Mouse (Mus musculus) intestine, embryonic 16.5 days (tissue): ENCODE data around the gene Wdhd1. TPM values are rescaled to one million over a fixed set of nuclear protein-coding genes. Genes with fewer than 3 reads are reported as not detected.

Experiments used
- ATAC-seq: fragments of 200-750 bp; cut with Nextera tagmentation; 2 replicates; pipeline ENCODE4 v1.8.0; 2017; ENCODE audit warnings: moderate TSS enrichment, moderate library complexity
- H3K27ac ChIP-seq: fragments of 300-500 bp; sonication (generic); 2 replicates; pipeline ENCODE4 v1.5.1; 2014; ENCODE audit warnings: mild to moderate bottlenecking, low read length
- H3K27me3 ChIP-seq: fragments of 300-500 bp; sonication (generic); replicated peaks from 2 replicates; pipeline ENCODE4 v1.6.1; 2014; ENCODE audit warnings: low read length, control low read depth, mixed read lengths; ENCODE audit not compliant: control insufficient read depth, insufficient read depth
- H3K36me3 ChIP-seq: fragments of 300-500 bp; sonication (generic); 2 replicates; pipeline ENCODE4 v1.6.1; 2014; ENCODE audit warnings: low read length, control low read depth; ENCODE audit not compliant: control insufficient read depth, insufficient read depth
- H3K4me1 ChIP-seq: fragments of 300-500 bp; sonication (generic); 2 replicates; pipeline ENCODE4 v1.6.1; 2014; ENCODE audit warnings: low read length, control low read depth, mixed read lengths; ENCODE audit not compliant: control insufficient read depth, insufficient read depth
- H3K4me2 ChIP-seq: fragments of 300-500 bp; sonication (generic); 2 replicates; pipeline ENCODE4 v1.6.1; 2014; ENCODE audit warnings: low read depth, low read length, control low read depth
- H3K4me3 ChIP-seq: fragments of 300-500 bp; sonication (generic); 2 replicates; pipeline ENCODE4 v1.5.1; 2014; ENCODE audit warnings: mild to moderate bottlenecking, low read length
- H3K9ac ChIP-seq: fragments of 300-500 bp; sonication (generic); 2 replicates; pipeline ENCODE4 v1.6.1; 2014; ENCODE audit warnings: low read depth, low read length
- H3K9me3 ChIP-seq: fragments of 300-500 bp; sonication (generic); 2 replicates; pipeline ENCODE4 v1.6.1; 2016; ENCODE audit warnings: low read length, control low read depth; ENCODE audit not compliant: control insufficient read depth
- WGBS: fragments of 180-500 bp; shearing (Covaris S2); extraction: QIAGEN DNeasy Blood & Tissue Kit; methylation state at CpG from one replicate; pipeline ENCODE4 v1.1.7; 2014; 5-methylcytosine and 5-hydroxymethylcytosine counted together
- polyA plus RNA-seq: library from polyadenylated mRNA; unstranded; fragments of >200 nt; fragmentation: Nextera tagmentation; extraction: Ambion mirVana; gene quantifications from 2 replicates; pipeline ENCODE4 v1.2.1, GENCODE M21; 2015

Wdhd1 gene
- polyA plus RNA-seq, 1 experiment from 2014 or later, result 20.8 TPM

DNA sequence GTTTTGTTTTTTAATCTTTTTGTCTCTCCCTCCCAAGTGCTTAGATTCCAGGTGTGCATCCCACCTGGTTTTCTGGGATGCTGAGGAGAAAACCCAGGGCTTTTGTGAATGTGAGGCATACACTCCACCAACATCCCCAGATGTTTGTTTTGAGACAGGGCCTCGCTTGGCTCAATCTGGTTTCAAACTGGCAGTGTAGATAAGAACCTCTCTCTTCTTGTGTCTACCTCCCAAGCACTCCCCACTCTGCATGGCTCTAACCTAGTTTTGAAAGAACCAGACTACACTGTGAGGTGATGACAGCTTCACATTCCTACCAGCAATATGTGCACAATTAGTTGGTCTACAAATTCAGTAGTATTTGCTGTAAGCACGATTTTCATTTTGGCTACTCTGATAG is 43.1 kb downstream of the Wdhd1 start:
- no peaks in the 10 kb centered on the region for H3K36me3 ChIP-seq
- H3K4me1 ChIP-seq, result no peaks in the 10 kb centered on the region
- no peak overlapping the region for H3K9ac ChIP-seq
- 66% methylated on average over 2 of the region's 2 CpGs for WGBS
- no peaks in the 10 kb centered on the region for H3K27me3 ChIP-seq
- no peak overlapping the region for H3K4me2 ChIP-seq
- H3K27ac ChIP-seq, result no peak overlapping the region
- ATAC-seq, result no peak
- no peak overlapping the region for H3K4me3 ChIP-seq
- H3K9me3 ChIP-seq, result peaks cover 7% of the 10 kb centered on the region; the same call in 1 of the 2 replicates

- ATAC-seq, result no peak
- Histone ChIP-seq H3K9me3 (no peaks in the 10 kb centered on the region), H3K36me3 (no peaks in the 10 kb centered on the region), H3K4me3 (no peak overlapping the region), H3K27me3 (no peaks in the 10 kb centered on the region), H3K9ac (no peak overlapping the region), H3K27ac (no peak overlapping the region), H3K4me2 (no peak overlapping the region), H3K4me1 (no peaks in the 10 kb centered on the region)
- 71% methylated on average over 11 of the region's 11 CpGs for WGBS
Measured at GRCm38 (mm10) chr14:47229796-47230376, 46.8 kb downstream of the Wdhd1 start.

DNA sequence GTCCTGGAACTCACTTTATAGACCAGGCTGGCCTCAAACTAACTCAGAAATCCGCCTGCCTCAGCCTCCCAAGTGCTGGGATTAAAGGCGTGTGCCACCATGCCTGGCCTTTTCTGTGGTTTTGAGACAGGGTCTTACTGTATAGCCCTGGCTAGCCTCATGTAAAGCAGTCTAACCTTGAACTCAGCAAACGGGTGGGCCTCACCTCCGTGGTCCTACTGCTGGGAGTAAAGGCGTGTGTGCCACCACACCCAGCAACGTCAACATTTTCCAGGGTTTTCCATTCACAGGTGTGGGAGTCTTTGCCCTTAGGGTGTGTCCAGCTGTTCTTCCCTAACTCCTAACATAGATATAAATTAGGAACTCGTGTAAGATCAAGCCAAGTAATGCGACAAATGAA is 50.7 kb downstream of the Wdhd1 start:
- no peaks in the 10 kb centered on the region for H3K4me1 ChIP-seq
- H3K4me3 ChIP-seq, result no peak overlapping the region
- no peak overlapping the region for H3K27ac ChIP-seq
- no peaks in the 10 kb centered on the region for H3K36me3 ChIP-seq
- no peak overlapping the region for H3K9ac ChIP-seq
- no peak overlapping the region for H3K4me2 ChIP-seq
- WGBS, result 78% methylated on average over 8 of the region's 8 CpGs
- no peaks in the 10 kb centered on the region for H3K9me3 ChIP-seq
- ATAC-seq, result no peak
- no peaks in the 10 kb centered on the region for H3K27me3 ChIP-seq

GRCm38 (mm10) chr14:47224476-47225325 is 52.0 kb downstream of the Wdhd1 start:
- Histone ChIP-seq H3K9ac (no peak overlapping the region), H3K36me3 (no peaks in the 10 kb centered on the region), H3K27me3 (no peaks in the 10 kb centered on the region), H3K9me3 (no peaks in the 10 kb centered on the region), H3K4me2 (no peak overlapping the region), H3K4me3 (no peak overlapping the region), H3K27ac (no peak overlapping the region), H3K4me1 (no peaks in the 10 kb centered on the region)
- no peak for ATAC-seq
- WGBS, result 79% methylated on average over 10 of the region's 10 CpGs

GRCm38 (mm10) chr14:47222631-47223450 is 53.8 kb downstream of the Wdhd1 start:
- Histone ChIP-seq H3K9ac (no peak overlapping the region), H3K36me3 (no peaks in the 10 kb centered on the region), H3K9me3 (no peaks in the 10 kb centered on the region), H3K27ac (no peak overlapping the region), H3K4me1 (no peaks in the 10 kb centered on the region), H3K4me3 (no peak overlapping the region), H3K27me3 (no peaks in the 10 kb centered on the region), H3K4me2 (no peak overlapping the region)
- ATAC-seq, result no peak
- WGBS, result 72% methylated on average over 11 of the region's 11 CpGs

DNA sequence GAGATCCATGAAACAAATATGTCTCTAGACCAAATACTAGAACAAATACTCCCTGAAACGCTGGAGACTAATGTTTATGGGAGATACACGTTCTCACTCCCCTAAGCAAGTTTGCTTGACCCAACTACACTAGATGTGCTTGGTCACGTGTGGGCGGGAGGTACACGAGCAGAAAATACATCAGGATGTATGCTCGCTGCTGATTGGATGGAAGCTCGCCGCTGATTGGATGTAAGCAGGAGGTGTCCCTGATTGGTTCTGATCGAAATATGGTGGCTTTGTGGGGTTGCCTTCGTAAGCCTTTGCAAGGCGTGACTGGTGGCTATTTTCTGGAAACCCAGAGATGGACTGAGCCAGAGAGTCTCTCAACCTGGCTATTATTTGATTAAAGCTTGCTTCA is 55.1 kb downstream of the Wdhd1 start:
- Histone ChIP-seq H3K4me1 (no peaks in the 10 kb centered on the region), H3K27ac (no peak overlapping the region), H3K36me3 (no peaks in the 10 kb centered on the region), H3K4me3 (no peak overlapping the region), H3K4me2 (no peak overlapping the region), H3K27me3 (no peaks in the 10 kb centered on the region), H3K9ac (no peak overlapping the region), H3K9me3 (no peaks in the 10 kb centered on the region)
- WGBS, result 86% methylated on average over 11 of the region's 11 CpGs
- no peak for ATAC-seq

DNA sequence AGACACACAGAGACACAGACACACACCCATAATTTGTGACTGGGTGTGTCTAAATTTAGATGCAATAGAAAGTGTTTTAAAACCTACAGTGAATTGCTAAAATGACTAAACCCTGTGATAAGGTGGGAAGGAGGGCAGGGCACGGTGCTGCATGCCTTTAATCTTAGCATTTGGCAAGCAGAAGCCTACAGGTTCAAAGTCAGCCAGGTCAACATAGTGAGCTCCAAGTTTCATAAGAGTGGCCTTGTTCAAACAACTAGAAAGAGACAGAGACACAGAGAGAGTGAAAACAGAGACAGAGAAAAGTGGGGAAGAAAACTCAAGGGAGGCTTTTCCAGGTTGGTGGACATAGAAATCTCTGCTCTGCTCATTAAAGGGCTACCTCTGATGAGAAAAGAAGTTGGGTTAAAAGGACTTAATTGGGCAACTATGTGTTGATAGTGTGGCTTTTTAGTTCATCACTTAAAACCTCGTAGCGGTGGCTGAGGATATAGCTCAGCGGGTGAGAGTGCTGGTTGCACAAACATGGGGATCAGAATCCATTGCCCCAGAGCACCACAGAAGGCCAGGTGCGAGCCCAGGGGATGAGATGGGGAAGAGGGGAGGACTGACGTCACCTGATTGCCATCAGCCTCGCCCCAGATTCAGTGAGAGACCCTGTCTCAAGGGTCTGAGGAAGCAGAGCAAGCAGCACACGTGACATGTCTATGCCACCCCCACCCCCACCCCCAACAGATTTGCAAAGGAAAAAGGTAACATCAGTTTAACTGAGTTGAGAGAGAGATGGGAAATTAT is 56.2 kb downstream of the Wdhd1 start:
- no peaks in the 10 kb centered on the region for H3K4me1 ChIP-seq
- H3K9ac ChIP-seq, result no peak overlapping the region
- no peak overlapping the region for H3K4me2 ChIP-seq
- H3K27ac ChIP-seq, result no peak overlapping the region
- no peak for ATAC-seq
- no peaks in the 10 kb centered on the region for H3K9me3 ChIP-seq
- H3K27me3 ChIP-seq, result no peaks in the 10 kb centered on the region
- WGBS, result 80% methylated on average over 8 of the region's 8 CpGs
- H3K36me3 ChIP-seq, result no peaks in the 10 kb centered on the region
- no peak overlapping the region for H3K4me3 ChIP-seq

GRCm38 (mm10) chr14:47218766-47219606 is 57.7 kb downstream of the Wdhd1 start:
- no peaks in the 10 kb centered on the region for H3K36me3 ChIP-seq
- no peak overlapping the region for H3K9ac ChIP-seq
- WGBS, result 84% methylated on average over 9 of the region's 9 CpGs
- no peaks in the 10 kb centered on the region for H3K9me3 ChIP-seq
- no peak overlapping the region for H3K4me2 ChIP-seq
- H3K27ac ChIP-seq, result no peak overlapping the region
- no peaks in the 10 kb centered on the region for H3K27me3 ChIP-seq
- no peak for ATAC-seq
- no peak overlapping the region for H3K4me3 ChIP-seq
- H3K4me1 ChIP-seq, result peaks cover 4% of the 10 kb centered on the region; the same call in 1 of the 2 replicates
